Mouse (Mus musculus) limb, embryonic 13.5 days (tissue): ENCODE results near the gene Ky. TPM values are rescaled to one million over a fixed set of nuclear protein-coding genes. Genes with fewer than 3 reads are reported as not detected.

Experiments used
- ATAC-seq: fragments of 200-750 bp; cut with Nextera tagmentation; 2 replicates; pipeline ENCODE4 v1.8.0; 2017; ENCODE audit warnings: low read depth, moderate number of reproducible peaks, moderate TSS enrichment; ENCODE audit not compliant: low FRiP score
- H3K27ac ChIP-seq: fragments of 300-500 bp; sonication (generic); 2 replicates; pipeline ENCODE4 v1.5.1; 2015; ENCODE audit warnings: inconsistent platforms, mild to moderate bottlenecking, moderate library complexity
- H3K27me3 ChIP-seq: fragments of 300-500 bp; sonication (generic); 2 replicates; pipeline ENCODE4 v1.6.1; 2015; ENCODE audit warnings: mild to moderate bottlenecking, inconsistent platforms
- H3K36me3 ChIP-seq: fragments of 300-500 bp; sonication (generic); 2 replicates; pipeline ENCODE4 v1.6.1; 2015; ENCODE audit warnings: inconsistent platforms, mild to moderate bottlenecking, moderate library complexity
- H3K4me1 ChIP-seq: fragments of 300-500 bp; sonication (generic); 2 replicates; pipeline ENCODE4 v1.6.1; 2015; ENCODE audit warnings: inconsistent platforms
- H3K4me2 ChIP-seq: fragments of 300-500 bp; sonication (generic); replicated peaks from 2 replicates; pipeline ENCODE4 v1.6.1; 2015; ENCODE audit warnings: inconsistent platforms, mild to moderate bottlenecking, moderate library complexity
- H3K4me3 ChIP-seq: fragments of 300-500 bp; sonication (generic); 2 replicates; pipeline ENCODE4 v1.5.1; 2015; ENCODE audit warnings: moderate library complexity, mild to moderate bottlenecking, inconsistent platforms
- H3K9ac ChIP-seq: fragments of 300-500 bp; sonication (generic); 2 replicates; pipeline ENCODE4 v1.6.1; 2015; ENCODE audit warnings: mild to moderate bottlenecking, inconsistent platforms
- H3K9me3 ChIP-seq: fragments of 300-500 bp; sonication (generic); 2 replicates; pipeline ENCODE4 v1.6.1; 2016; ENCODE audit warnings: inconsistent platforms
- WGBS: fragments of 180-500 bp; shearing (Covaris S2); methylation state at CpG from one replicate; pipeline ENCODE4 v1.1.7; 2015; 5-methylcytosine and 5-hydroxymethylcytosine counted together
- polyA plus RNA-seq: library from polyadenylated mRNA; unstranded; fragments of >200 nt; fragmentation: Nextera tagmentation; extraction: Ambion mirVana; gene quantifications from 2 replicates; pipeline ENCODE4 v1.2.1, GENCODE M21; 2015

Gene Ky
- polyA plus RNA-seq, 1 experiment from 2014 or later, result 0.39 TPM

- 0 out of 2 replicates have a peak, but pooled peaks cover 3% of the 10 kb centered on the region for H3K27me3 ChIP-seq
- H3K9me3 ChIP-seq, result no peaks in the 10 kb centered on the region
- H3K4me3 ChIP-seq, result no peak overlapping the region
- peak; percentile 64 for ATAC-seq
- no peak overlapping the region for H3K9ac ChIP-seq
- WGBS, result 76% methylated on average over 9 of the region's 9 CpGs
- H3K36me3 ChIP-seq, result no peaks in the 10 kb centered on the region
- H3K4me1 ChIP-seq, result no peaks in the 10 kb centered on the region
- no peak overlapping the region for H3K4me2 ChIP-seq
- no peak overlapping the region for H3K27ac ChIP-seq
Observed at GRCm38 (mm10) chr9:102494454-102494853, 11.1 kb upstream of the Ky start.

GRCm38 (mm10) chr9:102495266-102495665, 10.3 kb upstream of the Ky start:
- Histone ChIP-seq H3K4me1 (no peaks in the 10 kb centered on the region), H3K4me3 (no peak overlapping the region), H3K27ac (no peak overlapping the region), H3K4me2 (no peak overlapping the region), H3K27me3 (0 out of 2 replicates have a peak, but pooled peaks cover 3% of the 10 kb centered on the region), H3K36me3 (no peaks in the 10 kb centered on the region), H3K9me3 (no peaks in the 10 kb centered on the region), H3K9ac (no peak overlapping the region)
- WGBS, result 76% methylated on average over 4 of the region's 4 CpGs
- no peak for ATAC-seq

DNA sequence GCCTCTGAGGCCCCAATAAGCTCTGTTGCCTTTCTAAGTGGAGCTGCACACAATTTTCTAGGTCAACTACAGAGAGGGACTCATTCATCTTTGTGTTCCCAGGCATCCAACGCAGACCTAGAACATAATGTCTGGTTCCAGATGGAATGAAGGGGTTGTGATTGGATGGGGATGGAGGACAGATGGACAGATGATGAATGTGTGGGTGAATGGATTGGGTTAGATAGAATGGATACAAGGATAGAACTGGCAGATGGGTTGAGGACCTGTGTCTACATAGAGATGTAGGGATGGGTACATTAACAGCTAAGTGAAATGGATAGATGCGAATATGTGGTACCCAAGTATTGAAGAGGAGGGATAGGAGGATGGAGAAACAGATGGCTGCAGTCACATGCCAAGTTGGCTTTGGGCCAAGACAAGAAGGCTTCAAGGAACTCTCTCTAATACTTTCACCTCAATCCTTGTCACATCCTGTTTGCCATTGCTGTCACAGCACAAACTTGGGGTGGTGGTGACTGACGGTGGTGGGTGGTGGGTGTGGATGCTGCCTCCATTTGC, 9.0 kb upstream of the Ky start:
- H3K9ac ChIP-seq, result no peak overlapping the region
- no peaks in the 10 kb centered on the region for H3K4me1 ChIP-seq
- 86% methylated on average over 3 of the region's 3 CpGs for WGBS
- H3K27me3 ChIP-seq, result 0 out of 2 replicates have a peak, but pooled peaks cover 8% of the 10 kb centered on the region
- no peak overlapping the region for H3K27ac ChIP-seq
- no peak overlapping the region for H3K4me2 ChIP-seq
- no peak for ATAC-seq
- no peaks in the 10 kb centered on the region for H3K9me3 ChIP-seq
- no peak overlapping the region for H3K4me3 ChIP-seq
- H3K36me3 ChIP-seq, result no peaks in the 10 kb centered on the region

GRCm38 (mm10) chr9:102497089-102497690, 8.4 kb upstream of the Ky start:
- no peak for ATAC-seq
- 86% methylated on average over 9 of the region's 9 CpGs for WGBS
- H3K4me3 ChIP-seq, result no peak overlapping the region
- no peak overlapping the region for H3K4me2 ChIP-seq
- H3K27me3 ChIP-seq, result 0 out of 2 replicates have a peak, but pooled peaks cover 8% of the 10 kb centered on the region
- H3K36me3 ChIP-seq, result no peaks in the 10 kb centered on the region
- H3K9ac ChIP-seq, result no peak overlapping the region
- no peaks in the 10 kb centered on the region for H3K9me3 ChIP-seq
- no peak overlapping the region for H3K27ac ChIP-seq
- no peaks in the 10 kb centered on the region for H3K4me1 ChIP-seq

- no peak for ATAC-seq
- Histone ChIP-seq H3K27me3 (0 out of 2 replicates have a peak, but pooled peaks cover 5% of the 10 kb centered on the region), H3K4me1 (no peaks in the 10 kb centered on the region), H3K4me2 (no peak overlapping the region), H3K9me3 (no peaks in the 10 kb centered on the region), H3K4me3 (no peak overlapping the region), H3K9ac (no peak overlapping the region), H3K27ac (no peak overlapping the region), H3K36me3 (no peaks in the 10 kb centered on the region)
- 85% methylated on average over 9 of the region's 9 CpGs for WGBS
Observed at GRCm38 (mm10) chr9:102497833-102498430, 7.6 kb upstream of the Ky start.

GRCm38 (mm10) chr9:102498701-102499100, 6.8 kb upstream of the Ky start:
- H3K4me2 ChIP-seq, result no peak overlapping the region
- H3K9ac ChIP-seq, result no peak overlapping the region
- H3K27ac ChIP-seq, result no peak overlapping the region
- H3K4me3 ChIP-seq, result no peak overlapping the region
- no peaks in the 10 kb centered on the region for H3K4me1 ChIP-seq
- no peaks in the 10 kb centered on the region for H3K36me3 ChIP-seq
- H3K9me3 ChIP-seq, result no peaks in the 10 kb centered on the region
- peaks cover 8% of the 10 kb centered on the region for H3K27me3 ChIP-seq
- WGBS, result 95% methylated on average over 6 of the region's 6 CpGs
- ATAC-seq, result no peak

- H3K27ac ChIP-seq, result no peak overlapping the region
- no peak for ATAC-seq
- no peaks in the 10 kb centered on the region for H3K36me3 ChIP-seq
- no peak overlapping the region for H3K4me3 ChIP-seq
- H3K4me1 ChIP-seq, result no peaks in the 10 kb centered on the region
- 80% methylated on average over 4 of the region's 4 CpGs for WGBS
- H3K9me3 ChIP-seq, result no peaks in the 10 kb centered on the region
- H3K27me3 ChIP-seq, result peaks cover 13% of the 10 kb centered on the region
- H3K4me2 ChIP-seq, result no peak overlapping the region
- H3K9ac ChIP-seq, result no peak overlapping the region
Observed at GRCm38 (mm10) chr9:102499266-102499665, 6.3 kb upstream of the Ky start.

GRCm38 (mm10) chr9:102499746-102500145, 5.8 kb upstream of the Ky start:
- H3K27ac ChIP-seq, result no peak overlapping the region
- no peaks in the 10 kb centered on the region for H3K4me1 ChIP-seq
- ATAC-seq, result no peak
- H3K9me3 ChIP-seq, result no peaks in the 10 kb centered on the region
- H3K36me3 ChIP-seq, result no peaks in the 10 kb centered on the region
- H3K4me2 ChIP-seq, result no peak overlapping the region
- H3K9ac ChIP-seq, result no peak overlapping the region
- H3K4me3 ChIP-seq, result no peak overlapping the region
- H3K27me3 ChIP-seq, result peaks cover 18% of the 10 kb centered on the region

- Histone ChIP-seq H3K4me3 (no peak overlapping the region), H3K36me3 (no peaks in the 10 kb centered on the region), H3K4me2 (no peak overlapping the region), H3K27me3 (peaks cover 32% of the 10 kb centered on the region), H3K4me1 (peaks cover 5% of the 10 kb centered on the region), H3K27ac (no peak overlapping the region), H3K9ac (no peak overlapping the region), H3K9me3 (no peaks in the 10 kb centered on the region)
- ATAC-seq, result no peak
- 80% methylated on average over 4 of the region's 4 CpGs for WGBS
Observed at GRCm38 (mm10) chr9:102501113-102501512, 4.4 kb upstream of the Ky start.

DNA sequence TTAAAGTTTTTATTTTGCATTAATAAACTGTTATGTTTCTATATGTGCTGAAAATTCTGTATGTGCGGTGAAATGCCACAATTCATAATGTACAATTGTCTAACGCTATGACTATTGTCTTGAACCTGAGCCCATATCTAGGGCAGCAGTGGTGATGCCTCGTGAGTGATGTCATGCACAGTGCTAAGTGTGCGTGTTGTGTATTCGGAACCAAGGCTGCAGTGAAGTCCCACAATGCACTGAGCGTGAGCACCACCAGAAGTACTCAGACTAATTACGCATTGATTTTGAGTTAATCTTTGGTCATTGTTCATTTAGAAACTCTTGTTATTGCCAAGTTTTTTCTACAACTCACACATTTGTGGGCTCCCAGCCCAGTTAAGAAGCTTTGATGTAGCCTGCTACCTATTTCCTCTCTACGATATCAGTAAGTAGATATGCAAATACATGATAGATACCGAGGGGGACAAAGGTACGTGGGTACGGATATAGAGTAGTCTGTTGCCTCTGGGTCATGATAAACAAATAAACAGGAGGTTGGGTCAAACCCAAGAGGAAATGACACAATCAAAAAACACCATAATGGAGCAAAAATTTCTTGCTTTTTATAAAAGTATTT, 3.4 kb upstream of the Ky start:
- H3K4me3 ChIP-seq, result no peak overlapping the region
- H3K36me3 ChIP-seq, result no peaks in the 10 kb centered on the region
- no peak overlapping the region for H3K4me2 ChIP-seq
- no peak overlapping the region for H3K9ac ChIP-seq
- no peaks in the 10 kb centered on the region for H3K9me3 ChIP-seq
- ATAC-seq, result no peak
- H3K27me3 ChIP-seq, result peaks cover 42% of the 10 kb centered on the region
- WGBS, result 92% methylated on average over 11 of the region's 11 CpGs
- no peak overlapping the region for H3K27ac ChIP-seq
- peaks cover 9% of the 10 kb centered on the region for H3K4me1 ChIP-seq

- Histone ChIP-seq H3K4me2 (no peak overlapping the region), H3K9ac (no peak overlapping the region), H3K4me1 (peaks cover 9% of the 10 kb centered on the region), H3K27ac (no peak overlapping the region), H3K36me3 (no peaks in the 10 kb centered on the region), H3K4me3 (no peak overlapping the region), H3K27me3 (peaks cover 57% of the 10 kb centered on the region), H3K9me3 (no peaks in the 10 kb centered on the region)
- no peak for ATAC-seq
- 79% methylated on average over 3 of the region's 3 CpGs for WGBS
Observed at GRCm38 (mm10) chr9:102504716-102505378, 703 bp upstream of the Ky start.

DNA sequence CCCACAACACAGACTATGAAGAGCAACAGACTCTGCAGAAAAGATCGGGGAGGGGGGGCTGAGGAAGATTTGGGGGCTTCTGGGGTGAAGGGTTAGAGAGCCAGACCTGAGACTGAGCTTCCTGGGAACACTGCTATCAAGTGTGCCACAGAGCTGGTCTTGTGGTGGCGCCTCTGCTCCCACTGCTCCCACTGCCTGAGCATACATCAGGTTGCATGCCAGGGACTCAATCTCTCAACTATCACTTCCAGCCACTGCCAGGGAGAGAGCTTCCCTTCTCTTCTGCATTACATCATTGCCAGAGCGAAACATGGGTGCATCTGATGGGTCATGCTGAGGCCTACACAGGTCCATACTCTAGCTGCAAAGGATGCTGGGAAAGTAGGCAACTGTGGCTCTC, 2.8 kb downstream of the Ky start:
- Histone ChIP-seq H3K27me3 (peaks cover 52% of the 10 kb centered on the region), H3K4me2 (no peak overlapping the region), H3K4me3 (no peak overlapping the region), H3K9me3 (no peaks in the 10 kb centered on the region), H3K4me1 (peaks cover 12% of the 10 kb centered on the region), H3K27ac (no peak overlapping the region), H3K9ac (no peak overlapping the region), H3K36me3 (no peaks in the 10 kb centered on the region)
- 85% methylated on average over 3 of the region's 3 CpGs for WGBS
- no peak for ATAC-seq
